Mouse (Mus musculus) MEL-GATA-1-ER (cell line): Measurements from ENCODE around the gene Cpsf4l.

Source experiments
- DNase-seq: peaks from one replicate; pipeline ENCODE4 v3.0.0-alpha.2; 2012; ENCODE audit warnings: low read depth; ENCODE audit errors: extremely low read depth

Gene Cpsf4l

DNA sequence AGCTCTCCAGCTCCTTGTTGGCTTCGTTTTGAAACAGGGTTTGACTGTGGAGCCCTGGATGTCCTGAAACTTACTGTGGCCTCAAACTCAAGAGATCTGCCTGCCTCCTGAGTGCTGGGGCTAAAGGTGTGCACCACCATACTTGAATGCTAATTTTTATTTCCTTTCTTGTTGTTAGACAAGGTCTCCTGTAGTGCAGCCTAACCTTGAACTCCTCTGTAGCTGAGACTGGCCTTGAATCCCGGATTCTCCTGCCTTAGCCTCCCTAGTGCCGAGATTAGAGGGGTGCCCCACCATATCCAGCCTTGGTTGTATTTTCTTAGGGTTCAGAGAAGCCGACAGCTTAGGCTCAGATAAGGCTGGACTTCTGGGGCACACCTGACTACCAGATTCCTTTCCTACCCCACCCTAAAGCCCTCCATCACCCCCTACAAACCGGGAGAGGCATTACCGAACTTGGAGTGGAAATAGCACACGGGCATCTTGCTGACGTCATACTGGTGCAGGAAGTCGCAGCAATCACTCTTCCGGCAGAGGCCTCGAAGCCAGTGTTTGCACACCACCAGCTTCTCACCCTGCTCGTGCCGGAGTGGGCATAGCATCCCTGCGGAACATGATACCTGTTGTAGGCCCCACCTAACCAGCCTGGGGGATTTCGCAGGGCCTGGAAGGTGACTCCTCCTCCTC is 3.7 kb downstream of the Cpsf4l start:
- no peak for DNase-seq

DNA sequence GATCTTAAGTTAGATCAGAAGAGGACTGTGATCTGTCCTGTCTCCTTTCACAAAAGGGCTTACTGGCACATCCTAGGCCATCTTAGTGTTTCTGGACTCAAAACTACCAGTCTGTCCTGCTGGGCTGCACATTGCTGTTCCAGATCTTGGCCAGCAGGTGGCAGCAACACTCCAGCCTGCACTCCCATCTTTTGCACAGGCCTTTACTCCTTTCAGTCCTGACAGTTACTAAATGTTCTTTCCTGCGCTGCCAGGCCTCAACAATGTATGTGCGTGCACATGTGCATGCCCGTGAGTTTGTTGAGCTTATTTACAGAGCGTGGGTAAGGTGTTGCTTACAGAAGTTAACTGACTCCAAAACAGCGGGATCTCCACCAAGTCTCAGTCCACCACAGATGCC is 6.1 kb downstream of the Cpsf4l start:
- no peak for DNase-seq

DNA sequence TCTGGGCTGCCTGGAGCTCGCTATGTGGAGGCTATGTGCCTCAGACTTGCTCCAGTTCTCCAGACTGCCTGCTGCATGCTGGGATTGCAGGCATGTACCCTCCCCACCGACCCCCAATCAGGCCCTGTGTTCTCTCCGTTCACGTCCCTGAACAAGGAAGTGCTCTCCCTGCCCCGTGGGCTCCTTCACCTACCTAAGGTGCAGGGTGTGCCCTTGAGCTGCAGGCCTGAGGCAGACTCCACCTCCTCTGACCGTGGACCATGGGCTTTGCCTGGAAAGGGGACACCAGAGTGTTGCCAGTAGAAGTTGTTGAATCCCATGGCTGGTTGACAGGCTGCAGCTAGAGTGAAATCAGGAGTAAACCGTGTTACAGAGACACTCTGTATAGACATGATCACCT is 10.2 kb downstream of the Cpsf4l start:
- DNase-seq: no peak

DNA sequence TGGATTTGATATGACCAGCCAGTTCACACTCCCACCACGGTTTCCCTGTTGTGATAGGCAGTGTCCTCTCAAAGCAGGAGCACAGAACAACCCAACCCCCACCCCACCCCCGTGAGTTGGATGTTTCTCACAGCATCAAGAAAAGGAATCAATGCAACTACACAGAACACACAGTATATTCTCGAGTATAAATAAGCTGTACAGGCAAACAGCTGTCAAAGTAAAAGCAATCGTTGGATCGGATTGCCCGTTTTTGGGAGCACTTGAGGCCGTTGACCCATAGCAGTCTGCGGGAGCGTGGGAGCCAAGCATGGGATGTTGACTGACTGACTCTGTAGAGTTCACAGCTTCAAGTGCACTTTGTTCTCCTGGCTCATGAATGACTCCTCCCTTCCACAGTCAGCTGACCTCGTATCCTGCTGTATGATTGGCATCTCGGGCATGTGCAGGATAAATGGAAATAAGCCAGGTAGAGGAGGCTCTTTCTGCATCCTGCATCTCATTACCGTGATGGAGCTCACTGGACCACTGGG is 11.7 kb downstream of the Cpsf4l start:
- DNase-seq: no peak

DNA sequence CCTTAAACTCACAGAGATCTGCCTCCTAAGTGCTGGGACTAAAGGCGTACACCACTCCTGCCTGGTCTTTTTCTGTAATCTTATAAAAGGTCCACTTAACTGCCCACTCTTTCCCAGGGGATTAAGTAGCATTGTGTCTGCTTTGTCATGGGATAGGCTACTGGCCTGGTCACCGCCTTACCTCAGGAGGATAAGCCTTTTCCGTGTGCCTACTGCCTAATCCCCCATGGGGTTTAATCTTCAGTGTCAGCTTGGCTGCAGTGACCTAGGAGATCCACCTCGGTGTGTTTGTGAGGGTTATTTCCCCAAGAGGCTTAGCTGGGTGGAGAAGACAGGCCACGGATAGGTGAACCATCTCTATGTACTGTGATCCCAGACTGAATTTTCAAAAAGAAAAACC is 12.2 kb downstream of the Cpsf4l start:
- DNase-seq: no peak

DNA sequence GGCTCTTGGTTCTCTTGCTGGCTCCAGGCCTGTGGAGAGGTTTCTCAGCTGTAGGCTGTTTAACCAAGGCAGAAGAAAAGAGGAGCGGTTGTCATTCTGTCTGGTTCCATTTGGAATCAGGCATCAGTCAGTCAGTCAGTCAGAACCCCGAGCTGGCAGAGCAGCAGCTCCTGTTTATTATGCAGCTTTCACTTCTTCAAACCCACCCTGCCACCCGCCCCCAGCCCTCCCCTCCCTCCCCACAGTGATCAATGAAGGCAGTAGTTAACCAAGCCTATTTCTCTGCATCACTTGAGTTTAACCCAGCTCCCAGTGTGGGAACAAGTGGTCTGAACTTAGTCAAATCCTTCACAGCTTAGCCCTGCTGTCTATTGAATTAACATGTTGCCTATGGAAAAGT is 18.0 kb downstream of the Cpsf4l start:
- DNase-seq: no peak

DNA sequence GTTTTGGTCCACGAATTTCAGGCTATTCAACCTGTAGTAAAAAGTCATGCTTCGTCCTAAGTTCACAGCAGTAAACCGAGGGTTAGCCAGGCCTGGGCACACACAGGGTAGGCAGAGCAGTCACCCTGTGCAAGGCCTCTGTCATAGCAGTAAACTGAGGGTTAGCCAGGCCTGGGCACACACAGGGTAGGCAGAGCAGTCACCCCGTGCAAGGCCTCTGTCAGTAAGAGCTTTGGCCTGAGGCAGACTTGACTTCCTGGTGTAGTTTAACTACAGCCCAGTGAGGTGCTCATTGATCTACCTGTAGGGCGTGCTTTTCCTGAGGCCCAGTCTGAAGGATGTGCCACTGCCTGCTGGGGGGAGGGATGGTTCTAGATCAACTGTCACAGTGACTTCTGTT is 18.5 kb downstream of the Cpsf4l start:
- no peak for DNase-seq

DNA sequence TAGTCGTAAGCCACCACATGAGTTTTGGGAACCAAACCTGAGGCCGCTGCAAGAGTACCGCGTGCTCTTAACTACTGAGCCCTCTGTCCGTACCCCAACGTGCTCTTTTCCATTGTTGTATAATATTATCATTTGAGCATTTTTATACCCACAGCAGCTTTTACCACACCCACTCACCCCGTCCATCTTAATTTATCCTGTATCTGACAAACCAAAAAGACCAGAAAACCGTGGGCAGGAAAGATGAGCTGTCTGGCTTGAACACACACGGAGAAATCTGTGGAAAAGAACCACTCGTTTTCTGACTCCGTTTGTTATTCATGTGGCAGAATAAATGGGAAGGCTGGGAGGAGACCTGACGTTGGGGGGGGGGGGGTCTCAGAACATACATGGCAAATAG is 19.3 kb downstream of the Cpsf4l start:
- no peak for DNase-seq

DNA sequence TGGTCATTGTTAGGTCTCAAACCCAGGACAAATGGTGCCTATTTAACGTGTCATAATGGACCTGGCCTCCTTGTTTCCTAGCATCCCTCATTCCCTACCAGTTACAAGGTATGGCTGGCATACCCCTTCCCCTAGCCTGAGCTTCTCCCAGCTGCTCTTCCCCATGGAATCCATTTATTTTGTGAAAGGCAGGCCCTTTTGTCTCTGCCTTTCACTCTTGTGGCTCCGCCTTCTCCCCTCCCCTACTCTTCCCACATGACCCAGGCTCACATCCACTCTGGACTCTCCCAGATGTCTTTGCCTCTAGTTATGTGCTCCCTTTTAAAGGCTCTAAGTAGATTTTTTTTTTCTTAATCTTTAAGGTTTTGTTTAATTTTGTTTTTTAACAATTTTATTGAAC is 22.8 kb downstream of the Cpsf4l start:
- no peak for DNase-seq

DNA sequence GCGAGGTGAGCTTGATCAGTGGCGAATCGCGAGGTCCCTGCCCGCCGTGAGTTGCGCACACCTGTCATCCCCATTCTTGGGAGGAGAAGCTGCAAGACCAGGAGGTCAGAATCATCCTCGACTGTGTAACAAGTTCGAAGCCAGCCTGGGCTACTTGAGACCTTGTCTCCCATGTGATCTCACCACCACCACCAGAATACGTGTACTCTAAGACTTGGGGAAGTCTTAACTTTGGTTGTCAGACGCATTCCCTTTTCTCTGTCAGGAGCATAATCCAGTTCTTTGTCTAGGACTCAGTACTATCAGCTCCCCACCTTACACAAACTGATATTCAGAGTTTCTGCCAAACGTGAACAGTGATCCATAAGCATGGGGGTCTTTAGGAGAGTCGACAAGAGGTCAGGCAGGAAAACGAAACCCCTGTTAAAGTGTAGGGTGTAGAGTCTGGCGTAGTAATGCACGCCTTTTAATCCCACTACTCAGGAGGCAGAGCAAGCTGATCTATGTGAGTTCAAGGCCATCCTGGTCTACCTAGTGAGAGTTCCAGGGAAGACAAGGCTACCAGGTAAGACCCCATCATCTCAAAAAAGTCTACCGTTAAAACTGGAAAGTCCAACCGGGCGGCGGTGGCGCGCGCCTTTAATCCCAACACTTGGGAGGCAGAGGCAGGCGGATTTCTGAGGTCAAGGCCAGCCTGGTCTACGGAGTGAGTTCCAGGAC is 24.9 kb downstream of the Cpsf4l start:
- peak; percentile 59 for DNase-seq

DNA sequence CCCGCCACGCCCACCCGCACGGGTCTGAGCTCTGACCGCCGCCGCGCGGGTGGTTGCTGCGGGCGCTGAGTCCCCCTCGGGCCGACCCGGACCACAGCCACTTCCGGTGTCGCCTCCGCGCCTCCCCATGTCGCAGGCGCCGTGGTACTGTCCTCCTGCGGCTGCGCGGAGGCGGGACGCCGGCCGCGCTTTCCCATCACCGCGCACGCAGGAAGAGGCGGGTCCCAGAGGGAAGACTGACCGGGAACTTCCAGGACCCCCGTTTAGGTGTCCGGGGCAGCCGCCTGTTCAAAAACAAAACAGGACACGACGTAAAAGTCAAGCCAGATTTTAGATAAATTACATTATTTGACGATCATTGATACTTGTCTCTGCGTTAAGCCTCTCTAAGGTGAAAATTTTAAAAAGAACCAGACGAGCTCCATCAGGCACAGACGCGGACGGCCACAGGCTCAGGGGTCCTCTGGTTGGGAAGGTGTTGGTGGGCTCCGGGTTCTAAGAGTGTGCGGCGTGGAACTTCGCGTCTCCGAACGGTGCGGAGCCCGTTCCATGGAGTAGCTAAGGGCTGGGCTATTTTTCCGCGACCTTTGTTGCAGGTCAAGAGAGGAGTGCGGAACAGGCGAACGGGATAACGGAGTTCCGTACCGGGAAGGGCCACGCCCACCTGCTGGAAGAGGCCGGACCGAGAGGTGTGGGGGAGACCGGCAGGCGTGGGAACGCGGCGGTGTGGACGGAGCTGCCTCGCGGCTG is 25.7 kb downstream of the Cpsf4l start, which contains the start of the genes Fam104a and D11Wsu47e:
Gene Fam104a (minus strand): TSS at position 199 of the 750 bp plus-strand sequence.
Gene D11Wsu47e (plus strand): TSS at position 456 of the 750 bp plus-strand sequence.
- peak; percentile 83 for DNase-seq

DNA sequence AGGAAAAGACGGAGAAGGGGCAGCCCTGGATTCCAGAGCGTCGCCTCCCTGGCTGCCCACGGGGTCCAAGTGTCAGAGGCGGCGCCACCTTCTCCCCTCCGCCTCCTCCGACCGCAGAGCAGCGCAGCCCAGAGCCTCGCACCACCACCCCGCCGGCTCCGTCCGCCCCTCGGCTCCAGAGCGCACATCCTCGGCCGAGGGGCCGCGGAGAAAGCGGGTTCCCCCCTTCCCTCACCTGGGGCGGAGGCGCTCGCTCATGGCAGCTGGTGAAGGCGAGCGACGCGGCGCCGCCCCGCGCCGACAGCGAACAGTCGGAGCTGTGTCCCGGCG is 26.2 kb downstream of the Cpsf4l start:
- no peak for DNase-seq

DNA sequence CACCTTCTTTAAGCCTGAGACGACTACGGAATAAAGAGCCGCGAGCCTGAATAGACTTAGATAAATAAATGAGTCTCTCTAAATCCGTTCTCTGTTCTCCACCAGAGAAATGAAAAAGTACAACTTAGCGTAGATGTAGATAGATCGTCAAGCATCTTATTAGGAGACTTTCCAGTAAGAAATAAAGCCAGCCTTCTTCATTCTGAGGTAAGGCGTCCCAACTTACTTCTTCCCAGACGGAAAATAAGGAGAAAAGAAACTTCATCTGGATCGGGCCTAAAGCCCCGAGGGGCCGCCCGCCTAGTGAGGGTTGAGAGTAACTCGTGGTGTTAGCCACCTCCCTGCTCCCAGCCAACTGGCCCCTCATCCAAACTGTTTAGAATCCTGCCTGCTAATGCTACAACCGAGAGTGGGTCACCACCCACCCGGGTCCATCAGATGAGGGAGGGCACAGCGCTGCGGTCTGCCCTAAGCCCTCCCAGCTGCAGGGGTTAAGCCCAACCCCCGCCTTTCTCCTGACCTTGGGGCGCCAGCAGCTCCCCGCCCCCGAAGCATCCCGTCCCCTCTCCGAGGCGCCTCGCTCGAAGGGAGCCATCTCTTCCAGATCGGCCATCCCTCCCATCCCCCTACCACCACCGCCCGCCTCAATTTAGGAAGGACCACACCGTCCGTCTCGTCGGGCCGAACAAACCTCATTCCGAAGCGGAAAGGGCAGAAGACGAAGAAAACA is 26.8 kb downstream of the Cpsf4l start:
- no peak for DNase-seq

DNA sequence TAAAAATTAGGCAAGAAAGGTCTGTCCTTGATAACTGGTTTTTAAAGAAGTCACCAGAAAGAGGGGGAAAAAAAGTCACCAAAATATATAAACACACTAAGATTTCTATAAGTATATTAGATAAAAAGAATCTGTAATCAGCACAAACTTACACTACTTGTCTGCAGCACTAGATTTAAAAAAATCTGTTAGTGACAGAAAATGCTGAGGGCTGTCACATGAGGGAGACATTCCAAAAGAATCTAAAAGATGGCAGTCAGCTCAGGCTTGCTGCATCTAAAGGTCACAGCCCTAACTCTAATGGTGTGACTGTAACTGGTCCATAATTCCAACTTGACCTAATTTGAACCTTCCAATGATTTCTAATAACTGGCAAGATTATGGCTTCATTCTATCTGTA is 27.8 kb downstream of the Cpsf4l start:
- DNase-seq: no peak

DNA sequence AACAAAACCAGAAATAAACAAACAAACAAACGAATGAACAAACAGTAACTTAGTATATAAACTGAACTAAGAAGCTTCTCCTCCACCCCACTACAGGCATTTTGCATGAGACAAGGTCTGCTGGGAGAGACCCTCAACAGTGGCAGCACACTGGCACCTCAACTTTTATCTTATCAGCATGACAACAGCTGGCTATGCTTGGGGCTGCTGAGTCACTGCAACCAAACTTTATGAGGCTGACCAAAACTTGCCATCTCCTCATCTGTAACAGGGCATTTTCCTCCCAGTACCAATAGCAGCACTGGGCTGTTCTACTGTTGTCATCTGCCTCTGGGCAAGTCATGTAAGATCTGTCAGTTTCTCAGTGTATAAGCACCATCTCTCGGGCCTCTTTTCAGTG is 28.9 kb downstream of the Cpsf4l start:
- peak; percentile 72 for DNase-seq

DNA sequence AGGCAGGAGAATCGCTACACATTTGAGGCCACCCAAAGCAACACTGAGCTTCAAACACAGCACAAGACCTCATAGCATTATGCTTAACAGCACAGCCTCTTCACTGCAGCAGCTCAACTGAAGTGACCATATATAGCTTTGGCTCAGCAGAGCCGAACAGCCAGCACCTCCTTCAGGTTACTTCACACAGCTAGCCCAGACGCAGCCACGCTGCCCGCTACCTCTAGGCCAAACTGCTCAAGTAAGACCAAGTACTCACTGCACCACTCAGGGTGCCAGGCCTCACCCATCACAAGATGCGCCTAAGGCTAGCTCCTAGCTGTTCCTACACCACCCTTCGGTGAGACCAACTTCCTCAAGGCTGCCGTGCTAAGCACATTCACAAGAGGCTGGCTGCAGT is 31.4 kb downstream of the Cpsf4l start:
- no peak for DNase-seq

DNA sequence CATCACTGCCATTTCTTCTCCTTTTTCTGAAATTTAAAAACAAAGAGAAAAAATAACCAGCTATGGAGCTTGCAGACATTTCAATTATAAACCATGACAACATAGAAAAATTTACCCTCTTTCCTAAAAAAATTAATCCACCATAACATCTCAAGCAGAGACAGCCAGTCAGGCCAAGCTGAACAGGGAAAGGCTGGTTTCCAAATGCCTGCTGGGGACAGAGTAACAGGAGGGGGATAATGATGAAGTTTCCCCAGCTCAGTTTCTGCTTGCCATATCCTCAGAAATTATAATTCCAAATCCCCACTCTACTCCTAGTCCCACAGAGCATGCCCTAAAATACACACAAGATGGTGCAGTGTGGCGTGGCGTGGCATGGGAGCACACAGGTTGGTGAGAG is 32.4 kb downstream of the Cpsf4l start:
- no peak for DNase-seq

DNA sequence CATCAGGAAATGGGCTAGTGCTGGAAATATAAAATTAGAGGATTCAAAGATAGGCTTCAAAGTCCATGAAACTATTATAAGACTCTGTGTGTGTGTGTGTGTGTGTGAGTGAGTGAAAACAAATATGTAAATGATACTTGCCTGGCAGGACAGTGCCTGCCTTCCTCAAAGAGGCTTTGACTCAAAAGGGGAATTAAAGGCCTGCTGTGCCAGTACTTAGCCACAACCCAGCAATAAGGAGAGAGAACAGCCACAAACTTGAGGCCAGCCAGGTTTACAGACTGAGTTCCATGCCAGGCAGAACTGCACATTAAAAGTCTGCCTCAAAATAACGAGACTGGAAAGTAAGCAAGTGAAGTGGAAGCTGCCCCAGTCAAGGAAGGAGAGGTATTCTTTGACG is 33.0 kb downstream of the Cpsf4l start:
- DNase-seq: no peak

DNA sequence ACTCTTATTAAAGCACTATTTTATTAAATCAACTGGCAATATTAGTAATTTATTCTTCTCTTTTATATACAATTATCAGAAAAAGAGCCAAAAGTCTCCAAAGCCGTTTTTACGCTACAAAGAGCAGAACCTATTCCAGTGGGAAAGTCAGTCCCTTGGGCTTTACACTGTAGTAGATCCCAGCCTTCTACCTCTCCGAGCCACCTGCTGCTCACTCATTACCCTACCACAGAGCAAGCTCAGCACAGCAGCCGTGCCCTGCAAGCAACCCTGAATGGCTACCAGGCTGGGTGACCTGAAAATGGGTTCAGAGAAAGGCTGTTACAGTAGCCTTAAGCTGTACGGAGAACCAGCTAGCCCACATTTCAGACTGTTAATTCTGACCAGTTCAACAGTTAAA is 35.2 kb downstream of the Cpsf4l start:
- no peak for DNase-seq

DNA sequence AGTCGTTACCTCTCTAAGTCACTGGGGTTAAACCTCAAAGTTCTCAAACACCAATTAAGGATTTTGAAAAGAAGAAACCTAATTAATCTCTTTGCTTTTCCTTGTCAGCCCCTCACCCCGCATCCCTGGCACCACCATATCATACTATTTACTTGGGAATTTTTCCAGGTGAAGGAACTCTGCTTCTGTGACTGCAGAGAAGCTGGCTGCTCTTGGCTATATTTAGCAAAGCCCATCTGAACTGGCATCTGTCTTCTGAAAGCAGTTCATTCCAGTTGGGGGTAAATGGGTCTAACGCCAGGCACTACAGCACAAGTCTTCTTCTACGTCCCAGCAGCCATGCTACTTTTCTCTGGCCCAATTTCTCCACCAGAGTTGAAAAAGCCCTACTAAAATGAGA is 36.2 kb downstream of the Cpsf4l start:
- no peak for DNase-seq

DNA sequence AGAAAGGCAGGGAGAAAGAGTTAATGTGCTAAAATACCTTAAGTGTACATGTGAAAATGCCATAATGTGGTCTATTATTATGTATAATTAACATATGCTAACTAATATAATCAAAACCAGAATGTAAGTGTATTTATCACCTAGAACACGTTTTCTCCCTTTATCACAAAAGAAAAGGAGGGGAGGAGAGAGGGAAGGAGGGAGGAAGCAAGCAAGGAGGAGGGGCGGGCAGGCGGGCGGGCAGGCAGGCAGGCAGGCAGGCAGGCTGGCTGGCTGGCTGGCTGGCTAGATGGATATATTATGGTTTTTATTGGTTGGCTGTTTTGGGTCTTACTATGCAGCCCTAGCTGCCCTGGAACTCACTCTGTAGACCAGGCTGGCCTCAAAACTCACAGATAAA is 40.1 kb downstream of the Cpsf4l start:
- no peak for DNase-seq

DNA sequence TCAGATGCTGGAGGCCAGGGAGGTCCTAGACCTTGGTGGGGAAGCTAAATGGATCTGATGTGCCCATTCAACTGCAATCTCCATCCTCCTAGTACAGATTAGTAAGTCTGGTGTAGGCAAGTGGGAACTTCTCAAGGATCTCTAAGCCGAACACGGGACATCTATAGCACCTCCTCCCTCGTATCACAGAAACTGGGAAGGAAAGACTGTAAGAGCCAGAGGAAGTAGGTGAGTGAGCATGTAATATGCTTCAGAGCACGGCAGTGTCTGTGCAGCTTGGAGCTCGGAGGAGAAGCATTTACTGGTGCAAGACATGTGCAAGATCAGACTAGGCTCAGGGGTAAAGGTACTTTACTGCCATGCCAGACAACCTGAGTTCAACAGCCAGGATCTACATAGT is 41.0 kb downstream of the Cpsf4l start:
- no peak for DNase-seq
